Mouse (Mus musculus) embryonic facial prominence, embryonic 11.5 days (tissue): ENCODE results near the gene Ndufs7. TPM values are rescaled to one million over a fixed set of nuclear protein-coding genes. Genes with fewer than 3 reads are reported as not detected.
A peak's percentile ranks its signal among the peaks of the same experiment; 100 is the strongest.
"Not testable (repeated sequence)": the region's sequence is repeated elsewhere in the genome, so short reads cannot be mapped to it uniquely, and the experiment has no call there.

Experiments used
- ATAC-seq: fragments of 200-750 bp; cut with Nextera tagmentation; replicated peaks from 2 replicates; pipeline ENCODE4 v1.8.0; 2017; ENCODE audit warnings: low read depth; ENCODE audit not compliant: insufficient number of reproducible peaks, low FRiP score, low TSS enrichment
- DNase-seq: peaks from one replicate; pipeline ENCODE4 v3.0.0-alpha.2; 2015; ENCODE audit warnings: low spot score
- H3K27ac ChIP-seq: fragments of 300-500 bp; sonication (generic); replicated peaks from 2 replicates; pipeline ENCODE4 v1.5.1; 2014; ENCODE audit warnings: mild to moderate bottlenecking, low read depth, low read length, control low read depth
- H3K27me3 ChIP-seq: fragments of 300-500 bp; sonication (generic); 2 replicates; pipeline ENCODE4 v1.6.1; 2014; ENCODE audit warnings: mild to moderate bottlenecking, low read length, moderate library complexity, mixed read lengths; ENCODE audit not compliant: control insufficient read depth, insufficient read depth
- H3K36me3 ChIP-seq: fragments of 300-500 bp; sonication (generic); replicated peaks from 2 replicates; pipeline ENCODE4 v1.6.1; 2014; ENCODE audit warnings: low read depth, mild to moderate bottlenecking, low read length, moderate library complexity, mixed read lengths; ENCODE audit not compliant: control insufficient read depth, insufficient read depth
- H3K4me1 ChIP-seq: fragments of 300-500 bp; sonication (generic); 2 replicates; pipeline ENCODE4 v1.6.1; 2014; ENCODE audit warnings: low read length, mixed read lengths; ENCODE audit not compliant: control insufficient read depth, insufficient read depth
- H3K4me2 ChIP-seq: fragments of 300-500 bp; sonication (generic); 2 replicates; pipeline ENCODE4 v1.6.1; 2014; ENCODE audit warnings: low read depth, mild to moderate bottlenecking, control low read depth, low read length, moderate library complexity
- H3K4me3 ChIP-seq: fragments of 300-500 bp; sonication (generic); 2 replicates; pipeline ENCODE4 v1.5.1; 2014; ENCODE audit warnings: low read depth, low read length, control low read depth
- H3K9ac ChIP-seq: fragments of 300-500 bp; sonication (generic); replicated peaks from 2 replicates; pipeline ENCODE4 v1.6.1; 2014; ENCODE audit warnings: mild to moderate bottlenecking, control low read depth, low read length
- H3K9me3 ChIP-seq: fragments of 300-500 bp; sonication (generic); replicated peaks from 2 replicates; pipeline ENCODE4 v1.6.1; 2016; ENCODE audit warnings: mild to moderate bottlenecking, low read length, inconsistent platforms, mixed read lengths; ENCODE audit not compliant: control insufficient read depth
- WGBS: fragments of 180-500 bp; shearing (Covaris S2); extraction: QIAGEN DNeasy Blood & Tissue Kit; methylation state at CpG from one replicate; pipeline ENCODE4 v1.1.7; 2014; 5-methylcytosine and 5-hydroxymethylcytosine counted together
- polyA plus RNA-seq: library from polyadenylated mRNA; unstranded; fragments of >200 nt; fragmentation: Nextera tagmentation; extraction: Ambion mirVana; gene quantifications from 2 replicates; pipeline ENCODE4 v1.2.1, GENCODE M21; 2014

Gene Ndufs7
- polyA plus RNA-seq, 1 experiment from 2014 or later, result 221 TPM

DNA sequence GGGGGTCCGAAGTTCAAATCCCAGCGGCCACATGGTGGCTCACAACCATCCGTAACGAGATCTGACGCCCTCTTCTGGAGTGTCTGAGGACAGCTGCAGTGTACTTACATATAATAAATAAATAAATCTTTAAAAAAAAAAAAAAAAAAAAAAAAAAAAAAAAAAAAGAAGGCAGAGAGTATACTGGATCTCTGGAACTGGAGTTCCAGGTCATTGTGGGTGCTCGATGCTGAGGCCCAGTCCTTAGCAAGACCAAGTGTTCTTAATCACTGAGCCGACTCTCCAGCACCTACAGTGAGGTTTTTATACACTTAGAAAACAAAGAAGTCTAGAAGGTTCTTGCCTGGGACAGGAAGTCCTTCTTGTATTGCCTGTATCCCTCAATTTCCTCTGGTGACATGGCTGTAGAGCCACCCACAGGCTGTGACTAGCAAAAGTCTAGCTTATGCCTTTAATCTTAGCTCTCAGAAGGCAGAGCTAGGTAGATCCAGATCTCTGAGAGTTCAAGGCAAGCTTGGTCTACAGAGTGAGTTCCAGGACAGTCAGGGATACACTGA, 37.3 kb upstream of the Ndufs7 start:
- not testable (repeated sequence) for H3K9me3 ChIP-seq, H3K4me2 ChIP-seq, H3K4me3 ChIP-seq, ATAC-seq, H3K27ac ChIP-seq, H3K36me3 ChIP-seq, H3K27me3 ChIP-seq, H3K9ac ChIP-seq, DNase-seq, H3K4me1 ChIP-seq
- WGBS, result 76% methylated on average over 7 of the region's 7 CpGs

DNA sequence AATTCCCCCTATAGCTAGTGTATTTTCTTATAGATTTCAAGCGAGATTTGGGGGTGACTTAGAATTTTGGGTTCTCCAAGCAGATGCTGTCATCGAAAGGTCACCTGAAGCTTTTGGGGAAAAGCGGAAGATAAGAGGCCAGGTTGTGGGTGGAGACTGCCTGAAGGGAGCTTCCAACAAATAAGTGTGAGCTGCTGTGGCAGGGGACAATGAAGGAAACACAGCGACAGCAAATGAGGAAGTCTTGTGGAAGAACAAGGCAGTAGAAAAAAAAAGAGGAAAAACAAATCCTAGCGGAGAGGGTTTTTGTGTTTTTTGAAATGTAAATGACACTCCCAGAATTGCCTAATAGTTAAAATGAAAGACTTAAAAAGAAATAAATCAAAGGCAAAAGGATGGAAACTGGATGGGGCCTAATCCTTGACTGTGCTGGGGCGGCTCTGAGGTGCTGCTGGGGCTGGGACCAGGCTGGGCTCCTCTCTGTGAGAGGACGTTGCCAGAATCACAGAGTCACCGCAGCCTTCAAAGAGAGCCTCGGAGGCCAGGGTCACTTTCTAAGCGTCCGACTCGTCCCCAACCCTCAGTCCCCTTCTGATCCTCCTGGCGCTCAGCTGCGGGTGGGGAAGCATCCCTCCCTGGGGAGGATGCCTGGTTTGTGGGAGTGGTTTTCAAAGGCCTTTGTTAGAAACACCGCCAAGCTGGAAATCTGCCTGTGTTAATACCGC, 33.7 kb upstream of the Ndufs7 start:
- Histone ChIP-seq H3K27me3 (no peaks in the 10 kb centered on the region; the same call in 1 of the 2 replicates), H3K4me1 (0 out of 2 replicates have a peak, but pooled peaks cover 2% of the 10 kb centered on the region), H3K9ac (peak overlapping the region; percentile 39), H3K4me2 (no peak overlapping the region), H3K4me3 (no peak overlapping the region), H3K9me3 (no peaks in the 10 kb centered on the region), H3K36me3 (no peaks in the 10 kb centered on the region), H3K27ac (no peak overlapping the region)
- no peak for ATAC-seq
- WGBS, result 16% methylated on average over 16 of the region's 16 CpGs
- no peak for DNase-seq

DNA sequence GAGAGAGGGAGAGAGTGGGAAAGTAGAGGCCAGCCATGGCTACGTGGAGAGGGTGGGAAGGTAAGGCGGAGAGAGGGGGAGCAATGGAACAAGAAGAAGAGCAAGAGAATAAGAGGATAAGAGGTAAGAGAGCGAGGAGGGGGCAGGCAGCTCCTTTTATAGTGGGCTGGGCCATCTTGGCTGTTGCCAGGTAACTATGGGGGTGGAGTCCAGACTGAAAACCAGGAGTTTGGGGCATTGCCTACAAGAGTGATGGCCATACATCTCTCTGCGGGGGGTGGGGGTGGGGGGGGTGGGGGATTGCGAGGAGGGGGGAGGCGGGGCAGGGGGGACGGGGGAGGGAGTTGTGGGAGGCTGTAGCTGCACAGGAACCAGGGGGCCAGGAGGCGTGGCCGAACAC, 28.2 kb upstream of the Ndufs7 start:
- Histone ChIP-seq H3K27ac (no peak overlapping the region), H3K9me3 (no peaks in the 10 kb centered on the region), H3K4me3 (no peak overlapping the region), H3K27me3 (no peaks in the 10 kb centered on the region), H3K4me2 (no peak overlapping the region), H3K4me1 (no peaks in the 10 kb centered on the region; the same call in 1 of the 2 replicates), H3K36me3 (no peaks in the 10 kb centered on the region), H3K9ac (no peak overlapping the region)
- DNase-seq, result no peak
- 51% methylated on average over 6 of the region's 9 CpGs for WGBS
- no peak for ATAC-seq

DNA sequence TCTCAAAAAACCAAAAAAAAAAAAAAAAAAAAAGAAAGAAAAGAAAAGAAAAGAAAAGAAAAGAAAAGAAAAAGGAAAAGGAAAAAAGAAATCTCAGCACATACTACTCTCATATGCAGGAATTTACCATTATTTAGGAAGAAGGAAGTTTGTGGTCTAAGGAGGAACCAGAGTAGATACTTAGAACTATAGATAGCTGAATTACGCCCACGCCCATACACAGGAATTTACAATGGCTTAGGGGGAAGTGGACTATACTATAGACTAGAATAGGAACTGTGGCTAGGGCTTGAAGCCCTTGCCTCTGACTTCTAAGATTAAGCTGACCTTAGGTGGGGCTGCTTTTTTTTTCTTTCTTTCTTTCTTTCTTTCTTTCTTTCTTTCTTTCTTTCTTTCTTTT, 25.8 kb upstream of the Ndufs7 start:
- H3K4me1 ChIP-seq, H3K4me3 ChIP-seq, H3K9ac ChIP-seq, DNase-seq, H3K36me3 ChIP-seq, H3K9me3 ChIP-seq, H3K4me2 ChIP-seq, ATAC-seq, H3K27me3 ChIP-seq, H3K27ac ChIP-seq: not testable (repeated sequence)
- 86% methylated on average over 2 of the region's 2 CpGs for WGBS

DNA sequence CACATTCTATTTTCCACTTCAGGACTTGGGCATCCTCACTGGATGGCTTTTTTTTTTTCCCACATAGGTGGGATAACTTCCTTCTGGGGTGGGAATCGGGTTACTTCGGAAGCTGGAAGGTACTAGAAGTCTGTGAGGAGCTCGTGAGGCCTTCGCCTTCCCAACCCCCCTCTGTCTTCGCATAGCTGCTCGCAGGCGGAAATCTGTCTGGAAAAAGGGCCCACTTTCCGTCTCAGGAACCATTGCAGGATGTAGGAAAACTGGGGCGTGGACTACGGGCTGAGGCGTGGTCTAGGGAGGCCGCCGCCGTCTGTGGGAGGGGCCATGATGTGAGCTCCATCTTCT, 22.9 kb upstream of the Ndufs7 start:
- WGBS, result under 1% methylated on average over 14 of the region's 14 CpGs
- peak overlapping the region; percentile 13 for H3K4me2 ChIP-seq
- ATAC-seq (no peak; the same call in 1 of the 2 replicates), DNase-seq (no peak)
- peak overlapping the region; percentile 60 for H3K9ac ChIP-seq
- H3K27ac ChIP-seq, result peak overlapping the region; percentile 73
- peaks cover 9% of the 10 kb centered on the region for H3K4me1 ChIP-seq
- peak overlapping the region; percentile 86 for H3K4me3 ChIP-seq
- H3K36me3 ChIP-seq, result no peaks in the 10 kb centered on the region; the same call in 1 of the 2 replicates
- no peaks in the 10 kb centered on the region for H3K9me3 ChIP-seq
- H3K27me3 ChIP-seq, result no peaks in the 10 kb centered on the region; the same call in 1 of the 2 replicates

DNA sequence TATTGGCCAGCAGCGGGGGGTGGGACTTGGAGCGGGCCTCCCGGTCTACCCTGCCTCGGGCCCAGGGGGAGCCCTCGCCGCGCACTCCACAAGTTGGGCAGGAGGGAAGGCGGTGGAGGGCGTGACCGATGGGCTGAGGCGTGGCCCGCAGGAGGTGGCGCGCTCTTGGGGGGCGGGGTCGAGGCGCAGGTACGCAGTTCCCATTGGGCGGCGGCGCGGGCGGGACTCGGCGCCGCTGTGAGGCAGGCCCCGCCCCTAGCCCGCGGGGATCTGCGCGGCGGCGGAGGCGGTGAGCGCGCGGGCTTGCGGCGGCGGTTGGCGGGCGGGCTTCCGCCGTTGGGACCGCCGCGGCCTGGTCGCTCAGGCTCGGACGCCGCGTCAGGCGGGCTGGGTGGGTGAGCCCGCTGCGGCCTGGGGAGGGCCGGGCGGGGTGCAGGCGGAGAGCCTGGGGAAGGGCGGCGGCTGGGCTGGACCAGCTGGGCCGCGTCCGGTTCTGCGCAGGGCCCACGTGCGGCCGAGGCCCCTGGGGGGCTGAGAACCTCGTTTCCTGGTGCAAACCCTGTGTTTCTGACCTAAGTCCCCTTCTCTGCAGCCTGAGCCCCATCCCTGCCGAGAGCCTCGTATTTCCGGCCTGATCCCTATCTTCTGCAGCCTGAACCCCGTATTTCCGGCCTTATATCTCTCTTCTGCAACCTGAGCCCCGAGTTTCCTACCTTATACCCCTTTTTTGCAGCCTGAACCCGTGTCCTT, 22.3 kb upstream of the Ndufs7 start, which contains the start of gene Mum1:
Mum1 (plus strand) TSS at position 19 of the 750 bp plus-strand sequence.
- peak; percentile 99 for DNase-seq
- H3K4me3 ChIP-seq, result peak within 1 kb of the TSS; percentile 86
- peak within 1 kb of the TSS; percentile 94 for H3K27ac ChIP-seq
- under 1% methylated on average over 39 of the region's 75 CpGs for WGBS
- H3K36me3 ChIP-seq, result no peaks in the 10 kb centered on the region; the same call in 1 of the 2 replicates
- peak within 1 kb of the TSS; percentile 75 for H3K4me2 ChIP-seq
- peak within 1 kb of the TSS; percentile 97 for H3K9ac ChIP-seq
- H3K9me3 ChIP-seq, result no peaks in the 10 kb centered on the region
- peaks cover 9% of the 10 kb centered on the region for H3K4me1 ChIP-seq
- H3K27me3 ChIP-seq, result no peaks in the 10 kb centered on the region; the same call in 1 of the 2 replicates
- ATAC-seq, result peak; percentile 97

DNA sequence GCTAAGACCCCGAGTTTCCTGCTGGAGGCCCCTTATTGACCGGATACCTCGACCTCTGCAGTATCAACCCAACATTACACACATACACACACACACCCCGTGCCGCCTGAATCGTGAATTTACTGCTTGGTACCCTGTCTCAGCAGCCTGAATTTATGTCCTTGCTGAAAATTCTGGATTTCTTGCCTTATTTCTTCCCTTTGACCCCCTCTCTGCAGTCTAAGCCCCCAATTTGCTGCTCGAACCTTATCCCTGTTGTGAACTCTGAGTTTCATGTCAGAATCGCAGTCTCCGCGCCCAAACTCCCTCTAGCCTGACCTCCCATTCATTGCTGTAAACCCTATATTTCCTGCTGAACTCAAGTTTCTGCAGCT, 21.8 kb upstream of the Ndufs7 start:
- peak overlapping the region; percentile 86 for H3K4me3 ChIP-seq
- ATAC-seq (no peak), DNase-seq (no peak)
- peak overlapping the region; percentile 94; the same call in 1 of the 2 replicates for H3K27ac ChIP-seq
- H3K9me3 ChIP-seq, result no peaks in the 10 kb centered on the region
- H3K27me3 ChIP-seq, result no peaks in the 10 kb centered on the region; the same call in 1 of the 2 replicates
- peak overlapping the region; percentile 75 for H3K4me2 ChIP-seq
- H3K4me1 ChIP-seq, result peaks cover 9% of the 10 kb centered on the region
- H3K9ac ChIP-seq, result peak overlapping the region; percentile 97
- 5% methylated on average over 10 of the region's 10 CpGs for WGBS
- no peaks in the 10 kb centered on the region; the same call in 1 of the 2 replicates for H3K36me3 ChIP-seq
